Mouse (Mus musculus): ENCODE results near the gene Zdhhc3.

Zdhhc3 gene

DNA sequence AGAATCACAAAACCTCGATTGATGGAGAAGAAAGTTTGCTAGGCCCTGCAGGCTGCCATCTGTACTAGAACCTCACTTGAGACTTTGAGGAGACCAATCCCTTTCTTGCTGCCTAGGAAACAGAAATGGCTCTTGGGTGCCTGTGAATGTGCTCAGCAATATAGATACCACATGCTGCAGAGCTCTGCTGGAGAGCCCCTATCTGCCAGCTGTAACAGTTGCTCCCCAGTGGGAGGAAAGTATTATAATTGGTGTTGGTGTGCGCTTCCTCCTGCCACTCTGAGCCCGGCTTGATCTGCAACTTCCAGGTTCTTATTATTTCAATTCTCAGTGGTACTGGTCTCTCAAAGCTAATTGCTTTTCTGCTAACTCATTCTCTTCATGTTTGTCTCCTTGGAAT lies 10.0 kb upstream of the Zdhhc3 start:
- intact Hi-C loops (cut with DNase I): no loop called here

GRCm38 (mm10) chr9:123115566-123115965 lies 2.6 kb upstream of the Zdhhc3 start:
- intact Hi-C loops (cut with DNase I): no loop called here

DNA sequence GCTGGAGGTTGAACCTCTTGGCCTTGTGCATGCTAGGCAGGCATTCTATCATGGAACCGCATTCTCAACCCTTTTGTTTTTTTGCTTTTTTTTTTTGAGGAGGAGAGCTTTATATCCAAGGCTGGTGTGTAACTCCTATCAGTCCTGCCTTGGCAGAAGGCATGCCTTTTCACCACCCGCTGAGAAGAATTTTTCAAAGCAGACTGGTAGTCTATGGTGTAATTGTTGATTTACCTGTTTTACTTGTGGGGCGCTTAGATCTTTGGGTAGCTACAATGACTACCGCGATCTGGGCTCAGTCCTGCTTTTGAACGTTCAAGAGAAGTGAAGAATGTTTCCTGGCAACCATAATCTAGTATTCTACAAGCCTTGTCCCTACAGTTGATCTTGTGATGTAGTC lies 926 bp upstream of the Zdhhc3 start:
- intact Hi-C loops (cut with DNase I): no loop called here

GRCm38 (mm10) chr9:123111751-123112221 lies 1.2 kb downstream of the Zdhhc3 start:
- intact Hi-C loops (cut with DNase I): no loop called here

GRCm38 (mm10) chr9:123109188-123109587 lies 3.8 kb downstream of the Zdhhc3 start:
- intact Hi-C loops (cut with DNase I): loop anchor here (5.0 kb wide), 1 partner anchor 97 kb away; no protein-coding TSS in a partner anchor

DNA sequence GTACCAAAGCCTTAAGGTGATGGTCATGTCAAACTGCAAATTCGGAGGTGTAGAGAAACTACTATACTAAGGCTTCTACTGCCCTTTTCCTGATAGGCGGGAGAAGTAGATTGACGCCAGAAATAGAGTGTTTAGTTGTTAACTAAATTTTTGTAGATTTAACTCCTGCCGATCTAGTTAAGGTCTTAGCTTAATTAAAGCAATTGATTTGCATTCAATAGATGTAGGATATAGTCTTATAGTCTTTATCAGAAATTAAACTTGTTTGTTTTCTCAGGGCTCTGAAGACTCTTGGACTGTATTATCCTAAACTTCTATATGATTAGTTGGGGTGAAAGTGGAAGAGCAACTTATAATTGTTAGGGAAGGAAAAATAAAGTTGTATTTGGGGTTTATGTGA lies 5.8 kb downstream of the Zdhhc3 start:
- intact Hi-C loops (cut with DNase I): loop anchor here (5.0 kb wide), 1 partner anchor 95 kb away; no protein-coding TSS in a partner anchor

DNA sequence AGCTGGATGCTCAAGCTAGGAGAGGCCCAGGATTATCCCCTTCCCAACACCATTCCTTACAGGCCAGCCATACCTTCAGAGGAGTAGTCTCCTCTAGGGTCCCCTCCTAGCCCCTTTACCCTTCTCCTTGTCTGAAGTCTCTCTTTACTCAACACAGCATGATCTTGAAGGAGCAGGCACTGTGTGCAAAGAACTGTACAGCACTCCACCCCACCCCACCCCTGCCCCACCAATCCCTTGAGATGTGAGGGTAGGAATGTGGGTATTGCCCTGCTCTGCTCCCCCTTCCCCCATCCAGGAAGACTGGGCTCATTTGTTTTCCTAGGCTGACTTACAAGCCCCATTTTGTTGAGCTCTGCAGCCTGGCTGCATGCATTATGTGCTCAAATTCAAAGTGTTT lies 8.6 kb downstream of the Zdhhc3 start:
- intact Hi-C loops (cut with DNase I): no loop called here

- intact Hi-C loops (cut with DNase I): no loop called here
Measured at GRCm38 (mm10) chr9:123103425-123103824, 9.6 kb downstream of the Zdhhc3 start.

DNA sequence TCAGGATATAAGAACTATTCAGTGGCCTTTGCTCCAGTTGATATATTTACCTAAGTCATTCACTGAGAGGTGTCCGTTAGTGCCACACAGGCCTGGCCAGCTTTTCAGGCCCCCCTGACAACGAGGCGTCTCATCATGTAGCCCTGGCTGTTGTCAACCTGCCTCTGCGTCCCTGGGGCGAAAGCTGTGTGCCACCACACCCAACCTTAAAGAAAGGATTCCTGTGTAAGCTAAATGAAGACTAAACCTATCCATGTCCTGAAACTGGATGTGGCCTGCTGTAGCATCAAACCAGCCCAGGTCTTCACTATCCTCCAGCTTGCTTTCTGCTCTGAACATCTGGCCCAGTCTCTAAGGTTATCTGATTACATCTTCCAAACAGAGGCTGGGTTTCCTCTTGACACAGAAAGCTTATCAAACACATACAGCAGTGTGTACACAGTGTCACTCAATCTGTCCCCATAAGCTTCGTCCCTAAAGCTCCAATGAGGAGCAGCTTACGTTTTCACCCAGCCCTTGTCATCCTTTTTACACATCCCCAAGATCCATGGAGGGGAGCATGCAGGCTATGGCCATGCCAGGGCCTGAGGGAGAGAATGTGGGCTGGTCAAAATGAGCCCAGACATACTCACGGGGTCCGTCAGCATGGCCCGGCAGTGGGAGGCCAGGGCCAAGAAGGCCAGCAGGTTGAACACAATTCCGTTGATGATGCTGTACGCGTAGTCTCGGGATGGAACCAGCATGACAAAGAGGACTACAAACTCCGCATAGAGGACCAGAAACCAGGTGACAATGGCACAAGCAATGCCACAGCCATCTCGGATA lies 13.2 kb downstream of the Zdhhc3 start:
- intact Hi-C loops (cut with DNase I): no loop called here

GRCm38 (mm10) chr9:123090844-123091243 lies 22.2 kb downstream of the Zdhhc3 start:
- intact Hi-C loops (cut with DNase I): no loop called here

DNA sequence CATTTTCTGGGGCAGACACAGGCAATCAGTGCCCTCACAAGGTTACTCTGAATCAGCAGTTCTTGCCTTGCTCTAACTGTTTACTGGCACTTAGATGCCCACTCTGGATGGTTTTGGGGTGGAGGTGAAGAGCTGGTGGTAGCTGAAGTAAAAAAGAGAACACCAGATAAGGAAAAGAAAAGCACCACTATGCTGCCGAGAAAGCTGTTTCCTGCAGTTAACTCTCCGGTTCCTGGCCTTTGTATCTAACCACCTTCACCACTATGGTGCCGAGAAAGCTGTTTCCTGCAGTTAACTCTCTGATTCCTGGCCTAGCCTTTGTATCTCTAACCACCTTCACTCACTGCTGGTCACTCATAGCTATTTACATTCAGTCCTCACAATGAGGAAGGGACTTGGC lies 25.4 kb downstream of the Zdhhc3 start:
- intact Hi-C loops (cut with DNase I): no loop called here

DNA sequence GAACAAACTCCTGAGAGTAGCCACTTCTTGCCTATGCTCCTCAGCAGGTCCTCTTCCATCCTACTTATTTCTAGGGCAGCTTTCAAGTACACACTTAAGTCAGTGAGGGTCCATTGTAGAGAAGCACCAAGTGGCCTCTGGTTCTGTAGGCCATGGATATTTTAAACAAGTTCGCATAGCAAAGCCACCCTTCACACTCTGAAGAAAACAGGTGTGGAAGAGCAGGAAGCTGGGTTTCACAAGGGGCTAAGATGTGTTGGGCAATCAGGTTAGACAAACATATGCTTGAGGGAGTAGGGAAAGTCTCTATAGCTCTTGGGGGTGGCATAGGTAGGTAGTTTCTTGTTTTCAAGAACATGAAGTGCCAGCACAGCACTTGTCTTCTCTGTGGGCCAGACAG lies 27.6 kb downstream of the Zdhhc3 start:
- intact Hi-C loops (cut with DNase I): no loop called here

DNA sequence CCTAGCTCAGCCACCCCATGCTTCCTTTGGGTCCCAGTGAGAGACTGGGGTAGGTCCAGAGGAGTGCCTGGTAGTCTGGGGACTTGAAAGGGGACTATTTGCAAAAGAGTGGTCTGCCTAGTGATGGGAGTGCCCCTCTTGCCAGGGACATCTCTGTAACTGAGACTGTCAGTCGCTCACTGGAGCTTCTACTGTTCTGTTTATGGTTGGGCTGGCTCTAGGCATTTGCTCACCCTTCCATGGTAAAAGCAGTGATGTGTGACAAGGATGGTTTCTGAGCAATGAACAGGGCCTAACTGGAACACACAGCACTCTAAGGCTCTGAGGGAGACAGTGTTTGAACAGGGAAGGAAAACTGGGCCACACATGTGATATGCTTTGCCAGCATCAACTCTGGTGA lies 32.2 kb downstream of the Zdhhc3 start:
- intact Hi-C loops (cut with DNase I): no loop called here

GRCm38 (mm10) chr9:123080355-123080754 lies 32.6 kb downstream of the Zdhhc3 start:
- intact Hi-C loops (cut with DNase I): no loop called here

- intact Hi-C loops (cut with DNase I): no loop called here
Measured at GRCm38 (mm10) chr9:123079149-123079548, 33.9 kb downstream of the Zdhhc3 start.

- intact Hi-C loops (cut with DNase I): no loop called here
Measured at GRCm38 (mm10) chr9:123060172-123060571, 52.8 kb downstream of the Zdhhc3 start.

DNA sequence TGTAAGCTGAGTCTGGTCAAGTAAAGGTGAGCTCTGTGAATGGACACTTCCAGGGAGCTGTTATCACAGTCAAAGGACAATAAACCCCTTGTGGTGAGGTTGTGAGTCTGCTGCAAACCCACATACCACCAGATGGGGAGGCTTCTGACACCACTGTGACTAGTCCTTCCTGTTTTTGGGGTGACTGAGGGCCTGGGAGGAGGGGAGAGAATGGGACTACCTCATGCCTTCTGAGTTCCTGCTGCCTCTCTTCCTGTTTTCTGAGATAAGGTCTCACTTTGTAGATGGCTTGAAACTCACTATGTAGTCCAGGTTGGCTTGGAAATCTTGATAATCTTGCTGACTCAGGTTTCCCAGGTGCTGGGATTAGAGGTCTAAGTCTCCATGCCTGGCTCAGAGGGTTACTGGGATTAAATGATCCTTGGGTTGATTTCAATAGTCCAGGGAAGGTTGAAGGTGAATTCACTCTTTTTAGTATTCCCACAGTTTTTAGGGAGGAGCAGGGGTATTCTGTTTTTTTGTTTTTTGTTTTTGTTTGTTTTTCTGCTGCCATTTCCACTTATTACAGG lies 54.2 kb downstream of the Zdhhc3 start:
- intact Hi-C loops (cut with DNase I): no loop called here

GRCm38 (mm10) chr9:123047665-123048064 lies 65.3 kb downstream of the Zdhhc3 start:
- intact Hi-C loops (cut with DNase I): no loop called here

- intact Hi-C loops (cut with DNase I): no loop called here
Measured at GRCm38 (mm10) chr9:123034426-123034825, 78.6 kb downstream of the Zdhhc3 start, which contains the start of gene Tgm4. Gene Tgm4 (plus strand): TSS chr9:123034726.

- intact Hi-C loops (cut with DNase I): no loop called here
Measured at GRCm38 (mm10) chr9:123031496-123032246, 81.3 kb downstream of the Zdhhc3 start.

DNA sequence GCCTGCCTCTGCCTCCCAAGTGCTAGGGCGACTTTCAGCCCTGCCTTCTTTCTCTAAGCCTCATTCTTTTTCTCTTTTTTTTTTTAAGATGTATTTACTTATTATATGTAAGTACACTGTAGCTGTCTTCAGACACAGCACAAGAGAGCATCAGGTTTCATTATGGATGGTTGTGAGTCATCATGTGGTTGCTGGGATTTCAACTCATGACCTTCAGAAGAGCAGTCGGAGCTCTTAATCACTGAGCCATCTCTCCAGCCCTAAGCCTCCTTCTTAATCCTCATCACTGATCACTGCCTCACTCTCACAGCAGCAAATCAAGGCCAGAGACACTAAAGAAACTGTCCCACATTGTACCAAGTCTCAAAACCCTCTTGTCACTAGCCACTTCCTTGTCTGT lies 88.8 kb downstream of the Zdhhc3 start:
- intact Hi-C loops (cut with DNase I): no loop called here

Measured in adrenal gland (tissue).